Mouse (Mus musculus) layer of hippocampus, postnatal 14 days (tissue): ENCODE results near the gene Fgfr2. TPM values are rescaled to one million over a fixed set of nuclear protein-coding genes. Genes with fewer than 3 reads are reported as not detected.
A peak's percentile ranks its signal among the peaks of the same experiment; 100 is the strongest.

Experiments used
- DNase-seq, 2 experiments: peaks; one replicate each; pipeline ENCODE4 v3.0.0; 2021 to 2022; ENCODE audit warnings: low spot score in 2 of 2, mixed read lengths in 1 of 2
- total RNA-seq, 2 experiments: library from RNA; stranded (reverse); gene quantifications; 2 replicates each; pipeline ENCODE4 v1.2.3; 2021

Gene Fgfr2
- total RNA-seq, 2 experiments from 2014 or later, result 38.3 to 40.2 TPM

- no peak for DNase-seq
Observed at GRCm38 (mm10) chr7:130304642-130305041, 2818.5 kb downstream of the Fgfr2 start.

GRCm38 (mm10) chr7:130303464-130303863 is 2819.7 kb downstream of the Fgfr2 start:
- no peak for DNase-seq

GRCm38 (mm10) chr7:130300606-130301005 is 2822.5 kb downstream of the Fgfr2 start:
- no peak for DNase-seq

GRCm38 (mm10) chr7:130298926-130299594 is 2824.1 kb downstream of the Fgfr2 start:
- no peak for DNase-seq

- DNase-seq, result no peak
Observed at GRCm38 (mm10) chr7:130291179-130291578, 2832.0 kb downstream of the Fgfr2 start.

- DNase-seq, result no peak
Observed at GRCm38 (mm10) chr7:130289428-130289790, 2833.7 kb downstream of the Fgfr2 start.

GRCm38 (mm10) chr7:130288719-130289427 is 2834.3 kb downstream of the Fgfr2 start:
- DNase-seq, result no peak

GRCm38 (mm10) chr7:130288248-130288647 is 2834.9 kb downstream of the Fgfr2 start:
- no peak for DNase-seq

GRCm38 (mm10) chr7:130278738-130279705 is 2844.1 kb downstream of the Fgfr2 start:
- DNase-seq, result no peak

- DNase-seq, result no peak
Observed at GRCm38 (mm10) chr7:130278000-130278737, 2845.0 kb downstream of the Fgfr2 start.

- DNase-seq, result peak; percentile 57 to 62
Observed at GRCm38 (mm10) chr7:130273265-130273664, 2849.9 kb downstream of the Fgfr2 start.

GRCm38 (mm10) chr7:130270807-130271206 is 2852.3 kb downstream of the Fgfr2 start:
- no peak for DNase-seq

- no peak for DNase-seq
Observed at GRCm38 (mm10) chr7:130269124-130269867, 2853.9 kb downstream of the Fgfr2 start.

- no peak for DNase-seq
Observed at GRCm38 (mm10) chr7:130267099-130267498, 2856.1 kb downstream of the Fgfr2 start.

- DNase-seq, result peak; percentile 35 to 40
Observed at GRCm38 (mm10) chr7:130266166-130266490, 2857.0 kb downstream of the Fgfr2 start.

- DNase-seq, result peak; percentile 48 to 53
Observed at GRCm38 (mm10) chr7:130265319-130266165, 2857.6 kb downstream of the Fgfr2 start.

GRCm38 (mm10) chr7:130264616-130265318 is 2858.4 kb downstream of the Fgfr2 start:
- DNase-seq, result peak; percentile 41 to 63

- DNase-seq, result no peak
Observed at GRCm38 (mm10) chr7:130263799-130264351, 2859.3 kb downstream of the Fgfr2 start.
